Mouse (Mus musculus) gastrocnemius, postnatal 36 days (tissue): ENCODE data around the gene Bloc1s6. TPM values are rescaled to one million over a fixed set of nuclear protein-coding genes. Genes with fewer than 3 reads are reported as not detected.

Source experiments
- DNase-seq, 2 experiments: peaks; one replicate each; pipeline ENCODE4 v3.0.0; 2022
- intact Hi-C: fragments of 180-260 bp; cut with DNase I; formaldehyde crosslinking; loops from one replicate; pipeline ENCODE4 v1.15.1; 2025
- long read RNA-seq, 2 experiments: library from polyadenylated mRNA; stranded (forward); transcript quantifications; one replicate each; pipeline ENCODE4 v2.0.0; 2021
- total RNA-seq, 2 experiments: library from RNA; stranded (reverse); gene quantifications; 2 replicates each; pipeline ENCODE4 v1.2.3; 2021

Bloc1s6 gene
- total RNA-seq: 10 to 100 TPM; 16.0 to 16.8 TPM
- long read RNA-seq, experiment 1, transcript Bloc1s6-201 (5 exons, 3,484 nt): major isoform, 25 of 28 reads
- long read RNA-seq, experiment 1, partial matches to known transcripts: 2 of 28 reads
- long read RNA-seq, experiment 1, other reads (novel, unspliced or antisense): 1 of 28 reads
- long read RNA-seq, experiment 2, transcript Bloc1s6-201 (5 exons, 3,484 nt): major isoform, 26 of 31 reads
- long read RNA-seq, experiment 2, partial matches to known transcripts: 2 of 31 reads
- long read RNA-seq, experiment 2, other reads (novel, unspliced or antisense): 1 of 31 reads

GRCm38 (mm10) chr2:122737894-122738830, at the start of gene Bloc1s6:
Gene Bloc1s6, plus strand, starts transcription at chr2:122738503.
- intact Hi-C loops: loop anchor here (5.0 kb wide), 1 partner anchor 36 kb away; the partner anchor contains the start of gene Slc30a4
- DNase-seq: peak; percentile 86 to 91

GRCm38 (mm10) chr2:122697526-122697925, 40.8 kb upstream of the Bloc1s6 start:
- no peak for DNase-seq
- intact Hi-C loops: no loop called here

GRCm38 (mm10) chr2:122701012-122701411, 37.3 kb upstream of the Bloc1s6 start:
- no peak for DNase-seq
- intact Hi-C loops: loop anchor here (5.0 kb wide), 1 partner anchor 36 kb away; the partner anchor contains the start of gene Bloc1s6

GRCm38 (mm10) chr2:122701871-122702180, 36.5 kb upstream of the Bloc1s6 start:
- no peak for DNase-seq
- intact Hi-C loops: loop anchor here (5.0 kb wide), 1 partner anchor 35 kb away; the partner anchor contains the start of gene Bloc1s6

GRCm38 (mm10) chr2:122702181-122703036, 35.9 kb upstream of the Bloc1s6 start, which contains the start of gene Slc30a4:
Gene Slc30a4, minus strand, starts transcription at chr2:122702663.
- DNase-seq: peak; percentile 64 to 75
- intact Hi-C loops: loop anchor here (5.0 kb wide), 1 partner anchor 35 kb away; the partner anchor contains the start of gene Bloc1s6

- intact Hi-C loops: loop anchor here (5.0 kb wide), 1 partner anchor 33 kb away; the partner anchor contains the start of gene Bloc1s6
Measured at GRCm38 (mm10) chr2:122704572-122704971, 33.7 kb upstream of the Bloc1s6 start.

GRCm38 (mm10) chr2:122708080-122708479, 30.2 kb upstream of the Bloc1s6 start:
- DNase-seq: no peak
- intact Hi-C loops: no loop called here

More at GRCm38 (mm10) chr2:122704572-122704971, 33.7 kb upstream of the Bloc1s6 start:
- DNase-seq: no peak

GRCm38 (mm10) chr2:122709156-122709555, 29.1 kb upstream of the Bloc1s6 start:
- intact Hi-C loops: no loop called here
- no peak for DNase-seq

- intact Hi-C loops: no loop called here
- no peak for DNase-seq
Measured at GRCm38 (mm10) chr2:122711911-122712310, 26.4 kb upstream of the Bloc1s6 start.

- intact Hi-C loops: no loop called here
- no peak for DNase-seq
Measured at GRCm38 (mm10) chr2:122712848-122713247, 25.5 kb upstream of the Bloc1s6 start.

GRCm38 (mm10) chr2:122715148-122715692, 23.1 kb upstream of the Bloc1s6 start:
- DNase-seq: no peak
- intact Hi-C loops: no loop called here

- intact Hi-C loops: no loop called here
- DNase-seq: no peak
Measured at GRCm38 (mm10) chr2:122716301-122716842, 21.9 kb upstream of the Bloc1s6 start.

GRCm38 (mm10) chr2:122719232-122719631, 19.1 kb upstream of the Bloc1s6 start:
- DNase-seq: no peak
- intact Hi-C loops: no loop called here

- intact Hi-C loops: no loop called here
Measured at GRCm38 (mm10) chr2:122720564-122720963, 17.7 kb upstream of the Bloc1s6 start.

GRCm38 (mm10) chr2:122725604-122726003, 12.7 kb upstream of the Bloc1s6 start:
- DNase-seq: no peak
- intact Hi-C loops: no loop called here

More at GRCm38 (mm10) chr2:122720564-122720963, 17.7 kb upstream of the Bloc1s6 start:
- DNase-seq: no peak

GRCm38 (mm10) chr2:122731456-122731855, 6.8 kb upstream of the Bloc1s6 start:
- intact Hi-C loops: no loop called here

GRCm38 (mm10) chr2:122739023-122739422, 720 bp downstream of the Bloc1s6 start:
- intact Hi-C loops: loop anchor here (5.0 kb wide), 1 partner anchor 37 kb away; the partner anchor contains the start of gene Slc30a4
- no peak for DNase-seq

More at GRCm38 (mm10) chr2:122731456-122731855, 6.8 kb upstream of the Bloc1s6 start:
- no peak for DNase-seq

- intact Hi-C loops: no loop called here
- DNase-seq: no peak
Measured at GRCm38 (mm10) chr2:122746461-122746860, 8.2 kb downstream of the Bloc1s6 start.

- intact Hi-C loops: loop anchor here (10.0 kb wide), 3 partner anchors 89 to 179 kb away; partner anchors contain the start of gene AA467197
- DNase-seq: peak; percentile 33 to 38
Measured at GRCm38 (mm10) chr2:122753739-122754343, 15.5 kb downstream of the Bloc1s6 start.
